Mouse (Mus musculus): ENCODE data around the gene Serpinb6d. TPM values are rescaled to one million over a fixed set of nuclear protein-coding genes. Genes with fewer than 3 reads are reported as not detected.

The Serpinb6d gene
- not detected for total RNA-seq (2022)

- no peak for DNase-seq (ENCODE audit: low spot score in 2 of 2)
These were observed at the start of gene Serpinb6d for GRCm38 (mm10) chr13:33661105-33661504. TSS of gene Serpinb6d (plus strand) at chr13:33661405.

GRCm38 (mm10) chr13:33622921-33623320 lies 38.3 kb upstream of the Serpinb6d start:
- no peak for DNase-seq (ENCODE audit: low spot score in 2 of 2)

- DNase-seq (ENCODE audit: low spot score in 2 of 2) = no peak
These were observed 18.7 kb upstream of the Serpinb6d start for GRCm38 (mm10) chr13:33642540-33642939.

- no peak for DNase-seq (ENCODE audit: low spot score in 2 of 2)
These were observed 1.3 kb downstream of the Serpinb6d start for GRCm38 (mm10) chr13:33662550-33662949.

- DNase-seq (ENCODE audit: low spot score in 2 of 2) = no peak
These were observed 59.1 kb downstream of the Serpinb6d start for GRCm38 (mm10) chr13:33720296-33720695.

Other genes starting within 250 kb of the Serpinb6d start
- not detected for gene Serpinb9g, start 176.6 kb upstream of the Serpinb6d start, total RNA-seq (2022)
- not detected for gene Serpinb6e, start 182.0 kb downstream of the Serpinb6d start, total RNA-seq (2022)
- gene Serpinb6c, start 244.3 kb downstream of the Serpinb6d start, total RNA-seq (2022) = under 1 TPM in 3 of 4 experiments, not detected in 1; 0.36 to 0.71 (median 0.57) TPM

All from layer of hippocampus, adult 8-10 months (tissue).